Mouse (Mus musculus) testis, adult 2 months (tissue): ENCODE measurements around the gene Fhdc1. TPM values are rescaled to one million over a fixed set of nuclear protein-coding genes. Genes with fewer than 3 reads are reported as not detected.

ENCODE experiments used
- H3K27ac ChIP-seq: fragments of 200-500 bp; 2 replicates; pipeline ENCODE4 v1.5.1; 2012; ENCODE audit warnings: low read depth, low read length; ENCODE audit not compliant: control insufficient read depth, insufficient read depth
- H3K27me3 ChIP-seq: fragments of 200-500 bp; 2 replicates; pipeline ENCODE4 v1.6.1; 2012; ENCODE audit warnings: mild to moderate bottlenecking, low read length, moderate library complexity; ENCODE audit not compliant: control insufficient read depth, insufficient read depth
- H3K36me3 ChIP-seq: fragments of 200-500 bp; 2 replicates; pipeline ENCODE4 v1.6.1; 2012; ENCODE audit warnings: mild to moderate bottlenecking, low read length; ENCODE audit not compliant: control insufficient read depth, insufficient read depth
- H3K4me1 ChIP-seq: fragments of 200-500 bp; 2 replicates; pipeline ENCODE4 v1.6.1; 2012; ENCODE audit warnings: low read length; ENCODE audit not compliant: control insufficient read depth, insufficient read depth
- H3K4me3 ChIP-seq: fragments of 200-500 bp; 2 replicates; pipeline ENCODE4 v1.5.1; 2012; ENCODE audit warnings: low read depth, mild to moderate bottlenecking, low read length, moderate library complexity, mixed read lengths; ENCODE audit not compliant: control insufficient read depth
- CTCF ChIP-seq: fragments of 200-500 bp; IDR thresholded peaks from 2 replicates; pipeline ENCODE4 v1.5.1; 2012; ENCODE audit warnings: low read depth, mild to moderate bottlenecking, inconsistent platforms, low read length, moderate library complexity; ENCODE audit not compliant: control insufficient read depth, insufficient read depth, insufficient replicate concordance
- POLR2A ChIP-seq: fragments of 200-500 bp; IDR thresholded peaks from 2 replicates; pipeline ENCODE4 v1.6.1; 2012; ENCODE audit warnings: low read depth, mild to moderate bottlenecking, inconsistent platforms, low read length, moderate library complexity; ENCODE audit not compliant: control insufficient read depth
- polyA plus RNA-seq: library from polyadenylated mRNA; depleted of rRNA; stranded (reverse); fragments of >200 nt; gene quantifications from 2 replicates; pipeline ENCODE4 v1.2.3, GENCODE M21; 2012

Fhdc1 gene
- polyA plus RNA-seq, 1 experiment, result 24.7 TPM

- no peaks in the 10 kb centered on the region for H3K27me3 ChIP-seq
- no peak for TF ChIP-seq POLR2A
- TF ChIP-seq CTCF, result no peak
- H3K27ac ChIP-seq, result no peak overlapping the region
- H3K36me3 ChIP-seq, result no peaks in the 10 kb centered on the region
- H3K4me1 ChIP-seq, result no peaks in the 10 kb centered on the region; the same call in 1 of the 2 replicates
- peak overlapping the region; percentile 43 for H3K4me3 ChIP-seq
Measured at GRCm38 (mm10) chr3:84472955-84473354, 7.3 kb downstream of the Fhdc1 start.

- TF ChIP-seq POLR2A (no peak), CTCF (no peak)
- no peaks in the 10 kb centered on the region for H3K27me3 ChIP-seq
- no peak overlapping the region for H3K27ac ChIP-seq
- H3K36me3 ChIP-seq, result no peaks in the 10 kb centered on the region
- peak overlapping the region; percentile 43 for H3K4me3 ChIP-seq
- H3K4me1 ChIP-seq, result no peaks in the 10 kb centered on the region
Measured at GRCm38 (mm10) chr3:84472527-84472926, 7.7 kb downstream of the Fhdc1 start.

- Histone ChIP-seq H3K27ac (no peak overlapping the region), H3K36me3 (no peaks in the 10 kb centered on the region), H3K4me1 (no peaks in the 10 kb centered on the region), H3K27me3 (no peaks in the 10 kb centered on the region), H3K4me3 (no peak overlapping the region)
- TF ChIP-seq CTCF (no peak), POLR2A (no peak)
Measured at GRCm38 (mm10) chr3:84471146-84471545, 9.1 kb downstream of the Fhdc1 start.

GRCm38 (mm10) chr3:84468111-84468453 is 12.1 kb downstream of the Fhdc1 start:
- no peak for TF ChIP-seq POLR2A
- peaks cover 5% of the 10 kb centered on the region for H3K4me1 ChIP-seq
- H3K27me3 ChIP-seq, result no peaks in the 10 kb centered on the region
- no peak overlapping the region for H3K27ac ChIP-seq
- H3K4me3 ChIP-seq, result no peak overlapping the region
- no peaks in the 10 kb centered on the region for H3K36me3 ChIP-seq

GRCm38 (mm10) chr3:84467419-84468110 is 12.7 kb downstream of the Fhdc1 start:
- Histone ChIP-seq H3K36me3 (no peaks in the 10 kb centered on the region), H3K4me3 (no peak overlapping the region), H3K27me3 (no peaks in the 10 kb centered on the region), H3K27ac (no peak overlapping the region), H3K4me1 (peaks cover 5% of the 10 kb centered on the region)
- TF ChIP-seq CTCF (no peak), POLR2A (no peak)

- Histone ChIP-seq H3K4me1 (peaks cover 11% of the 10 kb centered on the region), H3K4me3 (no peak overlapping the region), H3K27me3 (no peaks in the 10 kb centered on the region), H3K36me3 (no peaks in the 10 kb centered on the region), H3K27ac (no peak overlapping the region)
- TF ChIP-seq CTCF (no peak), POLR2A (no peak)
Measured at GRCm38 (mm10) chr3:84465822-84466500, 14.3 kb downstream of the Fhdc1 start.

GRCm38 (mm10) chr3:84461687-84462086 is 18.5 kb downstream of the Fhdc1 start:
- Histone ChIP-seq H3K4me3 (no peak overlapping the region), H3K4me1 (peaks cover 11% of the 10 kb centered on the region), H3K36me3 (no peaks in the 10 kb centered on the region), H3K27me3 (no peaks in the 10 kb centered on the region), H3K27ac (no peak overlapping the region)
- no peak for TF ChIP-seq CTCF
- no peak for TF ChIP-seq POLR2A
